Mouse (Mus musculus) stomach, embryonic 16.5 days (tissue): Measurements from ENCODE around the gene Tmem107. TPM values are rescaled to one million over a fixed set of nuclear protein-coding genes. Genes with fewer than 3 reads are reported as not detected.

Experiments
- ATAC-seq: fragments of 200-750 bp; cut with Nextera tagmentation; 2 replicates; pipeline ENCODE4 v1.8.0; 2017; ENCODE audit warnings: moderate number of reproducible peaks, moderate TSS enrichment; ENCODE audit not compliant: insufficient read depth, low FRiP score
- H3K27ac ChIP-seq: fragments of 300-500 bp; sonication (generic); 2 replicates; pipeline ENCODE4 v1.5.1; 2014; ENCODE audit warnings: low read length
- H3K27me3 ChIP-seq: fragments of 300-500 bp; sonication (generic); 2 replicates; pipeline ENCODE4 v1.6.1; 2014; ENCODE audit warnings: low read length, control low read depth, mixed read lengths; ENCODE audit not compliant: control insufficient read depth, insufficient read depth
- H3K36me3 ChIP-seq: fragments of 300-500 bp; sonication (generic); 2 replicates; pipeline ENCODE4 v1.6.1; 2014; ENCODE audit warnings: low read length; ENCODE audit not compliant: control insufficient read depth, insufficient read depth
- H3K4me1 ChIP-seq: fragments of 300-500 bp; sonication (generic); 2 replicates; pipeline ENCODE4 v1.6.1; 2014; ENCODE audit warnings: low read length, control low read depth, mixed read lengths; ENCODE audit not compliant: control insufficient read depth, insufficient read depth
- H3K4me2 ChIP-seq: fragments of 300-500 bp; sonication (generic); 2 replicates; pipeline ENCODE4 v1.6.1; 2014; ENCODE audit warnings: low read depth, low read length, mixed read lengths
- H3K4me3 ChIP-seq: fragments of 300-500 bp; sonication (generic); replicated peaks from 2 replicates; pipeline ENCODE4 v1.5.1; 2014; ENCODE audit warnings: mild to moderate bottlenecking, low read length
- H3K9ac ChIP-seq: fragments of 300-500 bp; sonication (generic); 2 replicates; pipeline ENCODE4 v1.6.1; 2014; ENCODE audit warnings: low read length
- H3K9me3 ChIP-seq: fragments of 300-500 bp; sonication (generic); replicated peaks from 2 replicates; pipeline ENCODE4 v1.6.1; 2016; ENCODE audit warnings: low read length, control low read depth; ENCODE audit not compliant: control insufficient read depth
- WGBS: fragments of 180-500 bp; shearing (Covaris S2); extraction: QIAGEN DNeasy Blood & Tissue Kit; methylation state at CpG from one replicate; pipeline ENCODE4 v1.1.7; 2014; 5-methylcytosine and 5-hydroxymethylcytosine counted together
- polyA plus RNA-seq: library from polyadenylated mRNA; unstranded; fragments of >200 nt; fragmentation: Nextera tagmentation; extraction: Ambion mirVana; gene quantifications from 2 replicates; pipeline ENCODE4 v1.2.1, GENCODE M21; 2015

Tmem107 gene
- polyA plus RNA-seq, 1 experiment from 2014 or later = 62.1 TPM

- H3K36me3 ChIP-seq = no peaks in the 10 kb centered on the region
- WGBS = 1% methylated on average over 17 of the region's 17 CpGs
- H3K4me1 ChIP-seq = peaks cover 33% of the 10 kb centered on the region
- no peaks in the 10 kb centered on the region for H3K9me3 ChIP-seq
- peak overlapping the region; percentile 87 for H3K4me3 ChIP-seq
- H3K9ac ChIP-seq = no peak overlapping the region
- H3K27me3 ChIP-seq = no peaks in the 10 kb centered on the region
- no peak for ATAC-seq
- H3K27ac ChIP-seq = peak overlapping the region; percentile 74
- H3K4me2 ChIP-seq = peak overlapping the region; percentile 97
Observed at GRCm38 (mm10) chr11:69062194-69062760, 8.3 kb upstream of the Tmem107 start.

- H3K9ac ChIP-seq = peak overlapping the region; percentile 69
- H3K27ac ChIP-seq = peak overlapping the region; percentile 87
- peak overlapping the region; percentile 87 for H3K4me3 ChIP-seq
- peak; percentile 70 for ATAC-seq
- no peaks in the 10 kb centered on the region for H3K27me3 ChIP-seq
- no peaks in the 10 kb centered on the region for H3K9me3 ChIP-seq
- no peaks in the 10 kb centered on the region for H3K36me3 ChIP-seq
- H3K4me2 ChIP-seq = peak overlapping the region; percentile 97
- under 1% methylated on average over 19 of the region's 19 CpGs for WGBS
- H3K4me1 ChIP-seq = peaks cover 38% of the 10 kb centered on the region
Observed at GRCm38 (mm10) chr11:69062761-69063224, 7.8 kb upstream of the Tmem107 start.

GRCm38 (mm10) chr11:69063413-69064201, 7.0 kb upstream of the Tmem107 start:
- Histone ChIP-seq H3K4me1 (peaks cover 35% of the 10 kb centered on the region), H3K36me3 (no peaks in the 10 kb centered on the region), H3K27me3 (no peaks in the 10 kb centered on the region), H3K4me3 (peak overlapping the region; percentile 87), H3K9ac (peak overlapping the region; percentile 78), H3K27ac (peak overlapping the region; percentile 87), H3K4me2 (peak overlapping the region; percentile 97), H3K9me3 (no peaks in the 10 kb centered on the region)
- WGBS = under 1% methylated on average over 31 of the region's 31 CpGs
- peak; percentile 51 for ATAC-seq

- no peaks in the 10 kb centered on the region for H3K36me3 ChIP-seq
- peaks cover 32% of the 10 kb centered on the region for H3K4me1 ChIP-seq
- ATAC-seq = no peak
- peak overlapping the region; percentile 81 for H3K27ac ChIP-seq
- peak overlapping the region; percentile 97 for H3K4me2 ChIP-seq
- WGBS = 58% methylated on average over 9 of the region's 9 CpGs
- H3K4me3 ChIP-seq = peak overlapping the region; percentile 87
- no peaks in the 10 kb centered on the region for H3K27me3 ChIP-seq
- no peaks in the 10 kb centered on the region for H3K9me3 ChIP-seq
- peak overlapping the region; percentile 78 for H3K9ac ChIP-seq
Observed at GRCm38 (mm10) chr11:69064259-69065133, 6.1 kb upstream of the Tmem107 start.

GRCm38 (mm10) chr11:69065394-69065925, 5.1 kb upstream of the Tmem107 start:
- Histone ChIP-seq H3K36me3 (no peaks in the 10 kb centered on the region), H3K4me1 (peaks cover 36% of the 10 kb centered on the region), H3K4me3 (no peak overlapping the region), H3K4me2 (no peak overlapping the region; the same call in 1 of the 2 replicates), H3K27me3 (no peaks in the 10 kb centered on the region), H3K9ac (no peak overlapping the region), H3K9me3 (no peaks in the 10 kb centered on the region), H3K27ac (no peak overlapping the region)
- ATAC-seq = no peak
- WGBS = 54% methylated on average over 3 of the region's 3 CpGs

- H3K27ac ChIP-seq = no peak overlapping the region
- no peaks in the 10 kb centered on the region for H3K27me3 ChIP-seq
- peaks cover 33% of the 10 kb centered on the region for H3K4me1 ChIP-seq
- peak overlapping the region; percentile 62 for H3K9ac ChIP-seq
- H3K9me3 ChIP-seq = no peaks in the 10 kb centered on the region
- H3K36me3 ChIP-seq = no peaks in the 10 kb centered on the region
- peak overlapping the region; percentile 44 for H3K4me3 ChIP-seq
- ATAC-seq = no peak
- peak overlapping the region; percentile 70 for H3K4me2 ChIP-seq
- WGBS = 2% methylated on average over 29 of the region's 29 CpGs
Observed at GRCm38 (mm10) chr11:69066163-69066861, 4.3 kb upstream of the Tmem107 start.

- peaks cover 32% of the 10 kb centered on the region for H3K4me1 ChIP-seq
- 8% methylated on average over 8 of the region's 8 CpGs for WGBS
- no peaks in the 10 kb centered on the region for H3K36me3 ChIP-seq
- H3K4me2 ChIP-seq = peak overlapping the region; percentile 70
- H3K9ac ChIP-seq = peak overlapping the region; percentile 62; the same call in 1 of the 2 replicates
- no peak for ATAC-seq
- no peaks in the 10 kb centered on the region for H3K27me3 ChIP-seq
- H3K9me3 ChIP-seq = no peaks in the 10 kb centered on the region
- peak overlapping the region; percentile 44 for H3K4me3 ChIP-seq
- peak overlapping the region; percentile 71 for H3K27ac ChIP-seq
Observed at GRCm38 (mm10) chr11:69066956-69067355, 3.6 kb upstream of the Tmem107 start.

GRCm38 (mm10) chr11:69067601-69068000, 3.0 kb upstream of the Tmem107 start:
- Histone ChIP-seq H3K9me3 (no peaks in the 10 kb centered on the region), H3K4me2 (peak overlapping the region; percentile 22; the same call in 1 of the 2 replicates), H3K4me1 (peaks cover 38% of the 10 kb centered on the region), H3K4me3 (no peak overlapping the region), H3K36me3 (no peaks in the 10 kb centered on the region), H3K9ac (peak overlapping the region; percentile 50; the same call in 1 of the 2 replicates), H3K27me3 (no peaks in the 10 kb centered on the region), H3K27ac (peak overlapping the region; percentile 71)
- no peak for ATAC-seq
- 39% methylated on average over 6 of the region's 6 CpGs for WGBS
